Mouse (Mus musculus): ENCODE results near the gene Capn13. TPM values are rescaled to one million over a fixed set of nuclear protein-coding genes. Genes with fewer than 3 reads are reported as not detected.
"Not testable (repeated sequence)": the region's sequence is repeated elsewhere in the genome, so short reads cannot be mapped to it uniquely, and the experiment has no call there.

Gene Capn13
- polyA plus RNA-seq, 1 experiment from 2014 or later, result 1.0 TPM

DNA sequence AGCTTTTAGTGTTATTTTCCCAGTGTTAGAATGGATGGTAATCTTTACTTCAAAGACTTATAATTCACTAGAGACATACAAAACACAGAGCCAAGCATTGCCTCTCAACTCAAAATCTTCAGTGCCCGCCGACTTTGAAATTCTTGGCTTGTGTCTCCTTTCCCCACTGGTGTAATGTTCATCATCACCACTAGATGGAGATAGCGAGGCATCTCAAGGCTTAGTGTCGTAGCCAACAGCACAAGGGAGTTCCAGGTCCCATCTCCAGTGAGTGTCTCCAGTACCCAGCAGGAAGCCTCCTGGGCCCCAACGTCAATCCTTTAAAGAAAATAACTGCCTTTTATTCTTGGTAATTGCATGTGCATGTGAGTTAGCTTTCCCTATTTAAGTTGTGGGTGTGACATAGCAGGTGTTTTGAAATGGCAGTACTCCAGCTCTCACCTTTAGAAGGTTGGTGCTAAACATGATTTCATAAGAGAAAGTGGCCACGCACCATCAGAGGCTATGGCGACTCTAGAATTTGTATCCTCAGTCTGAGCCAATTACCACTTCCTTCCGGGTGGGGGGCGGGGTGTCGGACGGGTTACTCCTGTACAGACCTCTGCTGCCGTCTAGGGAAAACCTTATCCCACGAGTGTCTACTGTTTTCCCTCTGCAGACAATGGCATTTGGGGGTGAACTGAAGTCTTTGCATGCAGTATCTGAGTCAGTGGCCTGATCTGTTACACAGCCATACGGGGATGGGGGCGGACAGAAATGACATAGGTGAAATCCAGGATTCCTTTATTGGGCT, 99.2 kb downstream of the Capn13 start:
- Histone ChIP-seq H3K27ac (no peak overlapping the region), H3K9me3 (no peaks in the 10 kb centered on the region), H3K27me3 (replicated peaks) (peaks cover 19% of the 10 kb centered on the region), H3K4me3 (replicated peaks) (no peak overlapping the region), H3K36me3 (no peaks in the 10 kb centered on the region), H3K4me2 (replicated peaks) (no peak overlapping the region; the same call in 1 of the 2 replicates), H3K9ac (no peak overlapping the region), H3K4me1 (replicated peaks) (no peaks in the 10 kb centered on the region)
- WGBS, result 34% methylated on average over 15 of the region's 15 CpGs
- ATAC-seq, result peak; percentile 28

DNA sequence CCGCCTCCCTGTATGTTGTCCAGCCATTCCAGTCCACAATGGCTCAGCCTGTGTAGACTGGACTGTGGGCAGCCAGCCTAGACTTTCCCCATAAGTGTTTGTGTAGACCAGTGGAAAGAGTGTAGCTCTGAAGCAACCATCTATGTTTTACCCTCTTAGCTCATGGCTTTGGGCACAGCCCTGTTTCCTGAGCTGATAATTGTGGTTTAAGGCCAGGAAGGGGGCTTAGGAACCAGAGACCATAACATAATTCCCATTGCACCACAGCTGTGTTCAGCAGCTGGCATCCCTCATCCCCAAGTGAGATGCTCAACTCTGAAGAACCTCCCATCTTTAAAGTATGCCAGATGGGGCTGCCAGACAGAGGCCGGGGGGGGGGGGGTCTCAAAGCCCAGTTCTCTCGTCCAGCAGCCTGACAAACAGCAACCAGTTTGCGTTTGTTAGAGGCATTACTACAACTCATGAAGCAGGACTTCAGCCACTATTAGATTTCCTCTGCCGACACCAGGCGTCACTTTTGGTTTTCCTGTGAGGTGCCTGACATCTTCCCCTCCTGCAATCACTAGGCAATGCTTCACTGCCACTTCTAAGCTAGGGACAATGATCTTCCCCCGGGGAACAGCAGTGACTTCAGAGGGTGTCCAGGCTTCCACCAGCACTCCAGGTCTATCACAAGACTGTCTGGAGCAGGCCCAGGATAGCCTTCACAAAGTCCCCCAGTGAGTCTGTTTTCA, 100.4 kb downstream of the Capn13 start:
- 56% methylated on average over 7 of the region's 7 CpGs for WGBS
- peak; percentile 34; the same call in 1 of the 2 replicates for ATAC-seq
- no peaks in the 10 kb centered on the region for H3K36me3 ChIP-seq
- H3K9ac ChIP-seq, result no peak overlapping the region
- H3K9me3 ChIP-seq, result no peaks in the 10 kb centered on the region
- 0 out of 2 replicates have a peak overlapping the region, but pooled peaks have one; percentile 10 for H3K27ac ChIP-seq
- H3K4me1 ChIP-seq (replicated peaks), result no peaks in the 10 kb centered on the region
- no peak overlapping the region for H3K4me3 ChIP-seq (replicated peaks)
- no peak overlapping the region for H3K4me2 ChIP-seq (replicated peaks)
- H3K27me3 ChIP-seq (replicated peaks), result peaks cover 19% of the 10 kb centered on the region

DNA sequence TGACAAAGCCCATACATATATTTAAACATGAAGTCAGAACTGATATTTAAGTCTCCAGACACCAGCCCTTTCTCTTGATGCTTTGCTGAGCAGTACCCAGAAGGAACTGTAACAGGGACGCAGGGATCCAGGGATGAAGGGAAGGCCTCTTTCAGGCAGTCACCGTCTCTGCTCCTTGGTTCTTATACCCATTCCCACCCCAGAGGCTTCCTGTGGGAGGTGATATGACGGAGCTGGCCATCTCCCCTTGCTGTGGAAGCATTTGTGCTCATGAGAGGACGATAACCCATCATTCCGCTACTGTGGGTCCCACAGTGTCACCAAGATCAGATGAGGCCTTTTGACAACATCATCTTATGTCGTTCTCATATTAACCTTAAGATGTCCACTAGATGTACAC, 101.7 kb downstream of the Capn13 start:
- H3K9me3 ChIP-seq, result no peaks in the 10 kb centered on the region
- no peaks in the 10 kb centered on the region for H3K4me1 ChIP-seq (replicated peaks)
- no peak overlapping the region for H3K9ac ChIP-seq
- peaks cover 16% of the 10 kb centered on the region for H3K27me3 ChIP-seq (replicated peaks)
- no peak for ATAC-seq
- H3K27ac ChIP-seq, result no peak overlapping the region
- H3K4me3 ChIP-seq (replicated peaks), result no peak overlapping the region
- 92% methylated on average over 6 of the region's 6 CpGs for WGBS
- H3K4me2 ChIP-seq (replicated peaks), result no peak overlapping the region
- no peaks in the 10 kb centered on the region for H3K36me3 ChIP-seq

DNA sequence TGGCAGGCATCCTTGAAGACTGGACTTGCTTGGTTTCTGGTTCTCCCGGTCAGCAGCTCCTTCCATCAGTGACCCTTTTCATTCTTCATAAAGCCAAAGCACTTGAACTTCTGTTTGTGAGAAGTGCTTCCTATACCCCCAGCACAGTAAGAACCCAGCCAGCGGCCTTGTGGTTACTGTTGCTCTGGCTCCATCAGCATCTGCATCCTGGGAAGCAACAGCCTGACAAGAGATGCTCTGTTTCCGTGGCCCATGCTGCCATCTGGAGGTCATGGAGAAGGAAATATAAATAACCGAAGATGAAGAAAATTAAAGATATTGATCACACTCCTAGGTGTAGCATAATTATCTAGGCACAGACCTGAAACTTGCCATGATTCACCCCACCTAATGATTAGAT, 103.8 kb downstream of the Capn13 start:
- Histone ChIP-seq H3K4me3 (replicated peaks) (no peak overlapping the region), H3K9me3 (no peaks in the 10 kb centered on the region), H3K36me3 (no peaks in the 10 kb centered on the region), H3K9ac (no peak overlapping the region), H3K4me2 (replicated peaks) (no peak overlapping the region), H3K4me1 (replicated peaks) (no peaks in the 10 kb centered on the region), H3K27me3 (replicated peaks) (peaks cover 9% of the 10 kb centered on the region), H3K27ac (no peak overlapping the region)
- ATAC-seq, result peak; percentile 62
- 33% methylated on average over 4 of the region's 4 CpGs for WGBS

DNA sequence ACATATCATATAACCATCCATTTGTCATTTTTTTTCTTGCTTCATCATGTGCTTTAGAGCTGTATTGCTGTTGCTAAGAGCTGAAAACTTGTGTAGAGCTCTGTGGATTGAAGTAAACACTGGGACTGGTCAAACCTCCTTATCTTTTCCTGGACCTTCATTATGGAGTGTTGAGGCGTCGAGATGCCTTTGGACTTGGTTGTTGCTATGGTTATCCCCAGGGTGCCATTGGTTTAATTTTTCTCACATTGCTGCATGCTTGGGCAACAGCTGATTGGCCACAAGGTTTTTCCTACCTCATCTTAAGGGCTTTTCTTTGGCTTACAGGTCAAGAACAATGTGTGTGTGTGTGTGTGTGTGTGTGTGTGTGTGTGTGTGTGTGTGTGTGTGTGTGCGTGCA, 107.4 kb downstream of the Capn13 start:
- no peaks in the 10 kb centered on the region for H3K36me3 ChIP-seq
- no peak overlapping the region for H3K27ac ChIP-seq
- no peak overlapping the region for H3K4me2 ChIP-seq (replicated peaks)
- no peak overlapping the region for H3K9ac ChIP-seq
- H3K9me3 ChIP-seq, result no peaks in the 10 kb centered on the region
- WGBS, result 56% methylated on average over 3 of the region's 3 CpGs
- H3K4me3 ChIP-seq (replicated peaks), result no peak overlapping the region
- H3K4me1 ChIP-seq (replicated peaks), result no peaks in the 10 kb centered on the region
- H3K27me3 ChIP-seq (replicated peaks), result no peaks in the 10 kb centered on the region
- no peak for ATAC-seq

DNA sequence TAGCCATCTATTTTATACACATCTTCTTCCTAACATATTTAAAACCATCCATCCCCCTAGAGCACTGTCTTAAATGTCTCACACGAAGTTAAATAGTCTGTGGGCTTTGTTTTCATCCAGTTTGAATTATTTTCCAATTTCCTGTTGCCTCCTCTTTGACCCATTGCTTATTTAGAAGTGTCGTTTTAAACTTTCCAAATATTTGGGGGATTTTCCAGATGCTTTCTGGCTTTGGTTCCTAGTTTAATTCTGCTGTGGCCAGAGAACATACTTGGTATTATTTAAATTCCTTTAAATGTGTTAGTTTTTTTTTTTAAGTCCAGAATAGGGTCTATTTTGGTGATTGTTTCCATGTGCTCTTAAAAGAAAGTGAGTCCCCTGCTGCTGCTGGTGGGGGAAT, 116.4 kb downstream of the Capn13 start:
- 39% methylated on average over 2 of the region's 2 CpGs for WGBS
- no peak overlapping the region for H3K27ac ChIP-seq
- H3K9ac ChIP-seq, result no peak overlapping the region

DNA sequence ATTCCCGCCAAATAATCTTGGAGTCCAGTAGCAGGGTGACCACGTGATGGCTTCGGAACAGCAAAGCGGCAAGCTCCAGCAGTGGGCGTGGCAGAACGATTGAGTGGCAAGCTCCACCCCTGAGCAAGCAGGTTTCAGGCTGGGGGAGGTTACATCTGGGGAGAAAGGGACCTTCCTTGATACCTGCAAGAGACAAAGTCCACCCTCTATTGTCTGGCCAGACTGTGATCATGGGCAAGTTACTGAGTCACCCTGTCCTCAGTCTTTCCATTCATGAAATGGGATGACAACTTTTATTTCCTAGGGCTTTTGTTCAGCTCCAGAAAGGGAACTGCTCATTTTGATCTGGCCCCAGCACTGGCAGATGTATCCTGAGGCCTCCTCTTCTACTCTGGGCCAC, 118.0 kb downstream of the Capn13 start:
- not testable (repeated sequence) for H3K9me3 ChIP-seq; H3K9ac ChIP-seq; H3K36me3 ChIP-seq; H3K27ac ChIP-seq; H3K4me3 ChIP-seq (replicated peaks); H3K27me3 ChIP-seq (replicated peaks); H3K4me1 ChIP-seq (replicated peaks); H3K4me2 ChIP-seq (replicated peaks)
- WGBS, result 32% methylated on average over 6 of the region's 6 CpGs
- ATAC-seq, result peak; percentile 92

More for the DNA sequence above, 116.4 kb downstream of the Capn13 start:
- Histone ChIP-seq H3K4me1 (replicated peaks) (peaks cover 5% of the 10 kb centered on the region; the same call in 1 of the 2 replicates), H3K36me3 (no peaks in the 10 kb centered on the region), H3K9me3 (no peaks in the 10 kb centered on the region), H3K4me3 (replicated peaks) (no peak overlapping the region), H3K4me2 (replicated peaks) (no peak overlapping the region), H3K27me3 (replicated peaks) (no peaks in the 10 kb centered on the region)
- ATAC-seq, result no peak

DNA sequence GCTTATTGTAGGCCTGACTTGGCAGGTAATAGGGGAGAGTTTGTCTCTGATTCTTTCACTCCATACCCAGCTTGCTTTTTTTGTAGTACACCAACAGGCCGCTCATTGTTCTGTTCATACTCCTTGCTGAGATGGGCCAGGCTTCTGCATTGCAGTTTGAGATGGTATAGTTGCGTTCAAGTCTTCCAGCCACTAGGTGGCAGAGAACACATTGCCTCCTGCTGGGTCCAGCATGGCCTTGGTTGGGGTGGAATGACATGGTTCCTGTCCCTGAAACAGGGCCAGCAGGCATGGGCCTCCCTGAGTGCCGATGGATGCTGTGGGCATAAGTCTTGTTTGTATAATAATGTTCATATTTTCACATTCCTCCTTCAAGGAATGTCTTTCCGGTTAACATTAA, 122.9 kb downstream of the Capn13 start:
- no peaks in the 10 kb centered on the region for H3K27me3 ChIP-seq (replicated peaks)
- 92% methylated on average over 4 of the region's 4 CpGs for WGBS

DNA sequence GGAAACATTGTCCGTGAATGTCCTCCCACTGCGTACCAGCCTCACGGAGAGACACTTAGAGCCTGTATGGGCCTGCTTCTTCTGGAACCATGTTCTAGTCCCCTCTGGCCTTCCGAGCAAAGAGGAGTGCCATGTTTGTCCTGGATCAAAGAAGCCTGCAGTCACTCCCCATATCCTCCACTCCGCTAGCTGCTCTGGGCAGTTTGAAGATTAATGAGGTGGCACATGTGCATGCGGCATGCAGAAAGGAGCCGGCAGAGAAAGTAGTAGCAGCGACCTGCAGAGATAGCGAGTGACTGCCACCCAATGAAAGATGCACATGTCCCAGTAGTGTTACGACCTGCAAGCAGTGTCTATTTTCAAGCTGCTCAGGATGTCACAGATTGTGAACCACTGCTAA, 125.6 kb downstream of the Capn13 start:
- Histone ChIP-seq H3K27ac (no peak overlapping the region), H3K4me3 (replicated peaks) (no peak overlapping the region), H3K9ac (no peak overlapping the region), H3K4me2 (replicated peaks) (no peak overlapping the region), H3K36me3 (no peaks in the 10 kb centered on the region), H3K27me3 (replicated peaks) (no peaks in the 10 kb centered on the region), H3K9me3 (no peaks in the 10 kb centered on the region), H3K4me1 (replicated peaks) (no peaks in the 10 kb centered on the region)
- 78% methylated on average over 10 of the region's 10 CpGs for WGBS
- ATAC-seq, result no peak

More for the DNA sequence above, 122.9 kb downstream of the Capn13 start:
- Histone ChIP-seq H3K4me1 (replicated peaks) (peaks cover 3% of the 10 kb centered on the region; the same call in 1 of the 2 replicates), H3K4me2 (replicated peaks) (no peak overlapping the region), H3K9ac (no peak overlapping the region), H3K9me3 (no peaks in the 10 kb centered on the region), H3K4me3 (replicated peaks) (no peak overlapping the region), H3K36me3 (no peaks in the 10 kb centered on the region), H3K27ac (no peak overlapping the region)
- ATAC-seq, result no peak

DNA sequence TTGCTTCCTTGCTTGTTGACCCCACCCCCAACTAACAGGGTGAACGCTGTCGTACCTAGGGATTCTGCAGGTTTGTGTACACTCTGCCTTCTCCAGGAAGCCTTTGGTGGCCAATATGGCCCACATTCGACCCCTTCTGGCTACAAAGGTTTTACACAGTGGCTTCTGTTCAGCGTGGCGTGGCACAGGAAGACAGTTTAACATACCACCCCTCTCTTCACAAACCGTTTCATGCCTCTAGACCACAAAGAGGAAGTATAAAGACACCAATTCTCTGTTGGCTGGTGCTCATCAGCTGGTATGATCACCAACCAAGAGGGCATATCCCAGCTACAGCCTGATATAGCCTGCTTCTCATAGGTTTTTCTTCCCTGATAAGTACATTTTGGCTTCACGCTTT, 126.9 kb downstream of the Capn13 start:
- 85% methylated on average over 7 of the region's 7 CpGs for WGBS
- H3K4me1 ChIP-seq (replicated peaks), result no peaks in the 10 kb centered on the region
- no peaks in the 10 kb centered on the region for H3K36me3 ChIP-seq
- H3K9ac ChIP-seq, result no peak overlapping the region
- ATAC-seq, result no peak
- H3K4me2 ChIP-seq (replicated peaks), result no peak overlapping the region
- H3K9me3 ChIP-seq, result no peaks in the 10 kb centered on the region
- no peak overlapping the region for H3K27ac ChIP-seq
- H3K4me3 ChIP-seq (replicated peaks), result no peak overlapping the region
- H3K27me3 ChIP-seq (replicated peaks), result no peaks in the 10 kb centered on the region

DNA sequence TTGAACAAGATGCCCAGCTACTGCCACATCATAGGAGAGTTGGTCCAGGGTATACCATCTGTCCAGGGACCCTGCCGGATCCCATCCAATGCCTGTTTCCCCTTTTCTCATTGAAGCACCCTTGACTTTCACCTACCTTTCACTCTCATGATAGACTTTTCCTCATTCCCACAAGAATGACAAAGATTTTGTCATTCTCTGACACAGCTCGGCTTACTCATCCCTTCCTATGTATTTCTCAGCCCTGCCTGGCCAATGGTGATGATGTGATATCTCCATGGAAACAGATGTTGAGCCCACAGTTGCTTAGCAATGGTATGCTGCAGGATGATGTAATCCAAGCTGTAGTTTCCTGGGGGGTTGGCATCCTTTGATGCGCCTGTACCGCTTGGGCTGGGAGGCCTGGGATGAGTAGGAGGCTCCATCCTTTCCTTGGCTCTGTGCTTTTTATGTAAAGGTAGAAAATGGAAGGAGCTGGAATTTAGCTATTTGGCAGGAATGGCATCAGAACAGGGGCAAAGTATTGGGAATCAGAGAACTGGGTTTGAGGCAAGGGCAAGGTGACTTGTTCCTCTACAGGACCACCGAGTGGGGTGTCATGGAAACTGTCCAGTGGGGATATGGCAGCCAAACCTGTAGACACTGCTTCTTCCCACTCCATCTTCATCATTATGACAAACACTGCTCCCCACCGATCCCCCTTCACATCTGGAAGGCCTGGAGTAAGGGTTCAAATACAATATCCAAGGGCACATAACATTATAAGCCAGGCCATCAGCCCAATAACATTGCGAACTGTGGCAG, 128.7 kb downstream of the Capn13 start:
- ATAC-seq, result no peak
- no peaks in the 10 kb centered on the region for H3K27me3 ChIP-seq (replicated peaks)
- no peaks in the 10 kb centered on the region for H3K9me3 ChIP-seq
- WGBS, result 86% methylated on average over 7 of the region's 7 CpGs
- H3K27ac ChIP-seq, result no peak overlapping the region
- H3K4me3 ChIP-seq (replicated peaks), result no peak overlapping the region
- H3K4me1 ChIP-seq (replicated peaks), result no peaks in the 10 kb centered on the region
- no peaks in the 10 kb centered on the region for H3K36me3 ChIP-seq
- no peak overlapping the region for H3K4me2 ChIP-seq (replicated peaks)
- H3K9ac ChIP-seq, result no peak overlapping the region
